Mouse (Mus musculus) kidney, embryonic 15.5 days (tissue): ENCODE measurements at regions not wholly inside any gene's neighbourhood (a gene's known extent, or its start where the extent isn't known, plus 50 kb on each side); places are given as distances from the start of the nearest gene placed in this dataset.

Experiments used
- ATAC-seq: fragments of 200-750 bp; cut with Nextera tagmentation; replicated peaks from 2 replicates; pipeline ENCODE4 v1.8.0; 2017; ENCODE audit warnings: moderate TSS enrichment; ENCODE audit not compliant: low FRiP score
- H3K27ac ChIP-seq: fragments of 300-500 bp; sonication (generic); 2 replicates; pipeline ENCODE4 v1.5.1; 2015; ENCODE audit warnings: mild to moderate bottlenecking, inconsistent platforms
- H3K27me3 ChIP-seq: fragments of 300-500 bp; sonication (generic); 2 replicates; pipeline ENCODE4 v1.6.1; 2015; ENCODE audit warnings: inconsistent platforms
- H3K36me3 ChIP-seq: fragments of 300-500 bp; sonication (generic); 2 replicates; pipeline ENCODE4 v1.6.1; 2015; ENCODE audit warnings: inconsistent platforms
- H3K4me1 ChIP-seq: fragments of 300-500 bp; sonication (generic); 2 replicates; pipeline ENCODE4 v1.6.1; 2015; ENCODE audit warnings: inconsistent platforms
- H3K4me2 ChIP-seq: fragments of 300-500 bp; sonication (generic); 2 replicates; pipeline ENCODE4 v1.6.1; 2015; ENCODE audit warnings: moderate library complexity, mild to moderate bottlenecking, inconsistent platforms
- H3K4me3 ChIP-seq: fragments of 300-500 bp; sonication (generic); replicated peaks from 2 replicates; pipeline ENCODE4 v1.5.1; 2015; ENCODE audit warnings: mild to moderate bottlenecking, inconsistent platforms
- H3K9ac ChIP-seq: fragments of 300-500 bp; sonication (generic); 2 replicates; pipeline ENCODE4 v1.6.1; 2015; ENCODE audit warnings: mild to moderate bottlenecking, inconsistent platforms
- H3K9me3 ChIP-seq: fragments of 300-500 bp; sonication (generic); replicated peaks from 2 replicates; pipeline ENCODE4 v1.6.1; 2016; ENCODE audit warnings: inconsistent platforms
- WGBS: fragments of 180-500 bp; shearing (Covaris S2); methylation state at CpG from one replicate; pipeline ENCODE4 v1.1.7; 2015; ENCODE audit warnings: mixed read lengths; 5-methylcytosine and 5-hydroxymethylcytosine counted together

DNA sequence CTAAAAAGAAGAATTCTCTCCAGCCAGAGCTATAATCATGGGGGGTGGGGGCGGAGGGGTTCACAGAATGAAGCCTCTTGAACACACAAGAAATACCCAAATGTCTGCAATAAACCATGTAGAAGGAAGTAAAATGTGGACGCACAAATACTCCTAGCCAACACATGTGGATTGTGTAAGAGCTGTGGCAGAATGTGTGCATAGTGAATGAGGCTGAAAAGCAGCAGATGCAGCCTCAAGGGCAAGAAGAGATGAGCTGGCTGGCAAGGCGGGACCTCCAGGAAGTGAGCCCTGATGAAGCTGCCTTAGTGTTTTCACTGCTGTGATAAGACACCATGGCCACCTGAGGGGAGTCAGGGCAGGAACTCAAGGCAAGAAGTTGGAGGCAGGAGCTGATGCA, 53.3 kb upstream of the Arhgap28 start:
- 87% methylated on average over 3 of the region's 3 CpGs for WGBS
- ATAC-seq, result no peak

DNA sequence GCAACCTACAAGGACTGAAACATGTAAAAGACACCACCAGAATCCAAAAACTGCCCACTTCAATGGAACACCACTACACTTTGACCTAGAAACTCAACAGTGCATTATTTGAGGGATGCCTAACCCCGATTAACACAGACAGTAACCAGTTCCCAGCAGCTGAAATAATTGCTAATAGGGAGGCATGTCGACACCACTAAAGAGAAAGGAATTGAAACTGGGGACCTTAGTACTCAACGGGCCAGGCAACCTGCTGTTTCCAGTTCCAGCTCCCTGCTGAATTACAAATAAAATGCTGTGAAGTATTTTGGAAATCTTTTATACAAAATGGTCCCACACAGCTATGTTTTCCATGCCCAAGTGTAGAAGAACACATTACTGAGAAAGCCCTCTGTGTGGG, 56.5 kb upstream of the Arhgap28 start:
- no peaks in the 10 kb centered on the region for H3K4me1 ChIP-seq
- 89% methylated on average over 3 of the region's 3 CpGs for WGBS
- no peak for ATAC-seq

More for the DNA sequence above, 53.3 kb upstream of the Arhgap28 start:
- H3K4me1 ChIP-seq, result no peaks in the 10 kb centered on the region
- H3K9ac ChIP-seq, result no peak overlapping the region
- H3K36me3 ChIP-seq, result no peaks in the 10 kb centered on the region
- no peaks in the 10 kb centered on the region for H3K9me3 ChIP-seq
- H3K27me3 ChIP-seq, result no peaks in the 10 kb centered on the region
- H3K27ac ChIP-seq, result no peak overlapping the region
- H3K4me2 ChIP-seq, result no peak overlapping the region
- H3K4me3 ChIP-seq, result no peak overlapping the region

DNA sequence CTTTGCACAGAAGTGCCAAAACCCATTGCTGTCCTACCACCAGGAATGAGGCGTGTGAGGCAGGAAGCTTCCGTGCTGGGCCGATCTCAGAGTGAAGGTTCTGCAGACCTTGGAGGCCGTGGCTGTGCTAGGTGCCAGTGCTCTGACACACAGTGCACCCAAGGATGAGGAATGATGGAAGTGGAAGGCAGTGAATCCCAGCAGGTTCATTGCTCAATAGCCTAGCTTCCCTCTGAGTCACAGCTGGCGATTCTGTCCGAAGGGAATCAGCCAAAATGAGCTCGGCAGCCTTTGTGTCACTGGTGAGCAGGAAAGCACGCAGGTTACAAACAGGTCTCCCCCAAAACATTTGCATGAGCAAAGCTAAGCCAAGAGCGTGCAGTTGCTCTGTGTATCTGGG, 61.8 kb upstream of the Arhgap28 start:
- no peak overlapping the region for H3K4me2 ChIP-seq
- H3K27me3 ChIP-seq, result peaks cover 34% of the 10 kb centered on the region
- H3K27ac ChIP-seq, result no peak overlapping the region
- WGBS, result 87% methylated on average over 9 of the region's 9 CpGs
- no peak overlapping the region for H3K9ac ChIP-seq
- ATAC-seq, result no peak
- no peaks in the 10 kb centered on the region for H3K36me3 ChIP-seq
- H3K4me1 ChIP-seq, result peaks cover 9% of the 10 kb centered on the region; the same call in 1 of the 2 replicates
- H3K9me3 ChIP-seq, result no peaks in the 10 kb centered on the region
- no peak overlapping the region for H3K4me3 ChIP-seq

More for the DNA sequence above, 56.5 kb upstream of the Arhgap28 start:
- Histone ChIP-seq H3K36me3 (no peaks in the 10 kb centered on the region), H3K9me3 (no peaks in the 10 kb centered on the region), H3K4me3 (no peak overlapping the region), H3K9ac (no peak overlapping the region), H3K27me3 (peaks cover 4% of the 10 kb centered on the region; the same call in 1 of the 2 replicates), H3K4me2 (no peak overlapping the region), H3K27ac (no peak overlapping the region)

DNA sequence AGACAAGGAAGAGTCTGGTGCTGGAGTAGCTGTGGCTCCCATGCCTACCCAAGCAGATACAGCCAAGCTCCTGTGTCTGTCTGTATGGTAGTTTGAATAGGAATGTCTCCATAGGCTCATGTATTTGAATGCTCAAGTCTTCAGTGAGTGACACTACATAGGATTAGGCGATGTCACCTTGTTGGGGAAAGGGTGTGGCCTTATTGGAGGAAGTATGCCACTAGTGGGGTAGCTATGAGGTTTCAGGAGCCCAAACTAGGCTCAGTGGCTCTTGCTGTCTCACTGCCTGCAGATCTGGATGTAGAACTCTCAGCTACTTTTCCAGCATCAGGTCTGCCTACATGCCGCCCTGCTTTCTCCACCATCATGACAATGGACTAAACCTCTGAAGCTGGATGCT, 62.3 kb upstream of the Arhgap28 start:
- Histone ChIP-seq H3K9me3 (no peaks in the 10 kb centered on the region), H3K27me3 (peaks cover 36% of the 10 kb centered on the region), H3K36me3 (no peaks in the 10 kb centered on the region), H3K27ac (no peak overlapping the region), H3K4me3 (no peak overlapping the region), H3K4me2 (no peak overlapping the region), H3K9ac (no peak overlapping the region), H3K4me1 (peaks cover 13% of the 10 kb centered on the region; the same call in 1 of the 2 replicates)
- WGBS, result 94% methylated on average over 2 of the region's 2 CpGs
- ATAC-seq, result no peak

DNA sequence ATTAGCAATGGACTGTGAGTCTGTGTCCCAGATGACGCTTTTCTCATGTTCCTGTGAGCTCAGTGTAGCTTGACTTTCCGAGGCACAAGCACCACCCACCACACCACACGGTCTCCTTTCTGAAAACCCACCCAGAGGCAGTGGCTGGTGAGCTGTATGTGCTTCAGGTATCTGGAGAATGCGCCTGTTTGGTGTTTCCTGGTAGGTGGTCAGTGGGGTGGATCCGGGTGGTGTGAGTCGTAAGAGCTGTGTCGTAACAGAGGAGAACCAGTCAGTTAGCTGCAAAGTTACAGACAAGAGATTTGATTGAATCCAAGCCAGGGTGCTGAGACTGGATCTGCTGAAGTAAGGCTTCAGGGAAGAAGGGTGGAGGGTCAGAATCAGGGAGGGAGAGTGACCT, 65.1 kb upstream of the Arhgap28 start:
- Histone ChIP-seq H3K27me3 (peaks cover 45% of the 10 kb centered on the region), H3K36me3 (no peaks in the 10 kb centered on the region), H3K4me1 (peaks cover 24% of the 10 kb centered on the region), H3K4me2 (no peak overlapping the region), H3K27ac (no peak overlapping the region), H3K9ac (no peak overlapping the region), H3K4me3 (no peak overlapping the region), H3K9me3 (no peaks in the 10 kb centered on the region)
- ATAC-seq, result no peak
- 52% methylated on average over 7 of the region's 7 CpGs for WGBS

DNA sequence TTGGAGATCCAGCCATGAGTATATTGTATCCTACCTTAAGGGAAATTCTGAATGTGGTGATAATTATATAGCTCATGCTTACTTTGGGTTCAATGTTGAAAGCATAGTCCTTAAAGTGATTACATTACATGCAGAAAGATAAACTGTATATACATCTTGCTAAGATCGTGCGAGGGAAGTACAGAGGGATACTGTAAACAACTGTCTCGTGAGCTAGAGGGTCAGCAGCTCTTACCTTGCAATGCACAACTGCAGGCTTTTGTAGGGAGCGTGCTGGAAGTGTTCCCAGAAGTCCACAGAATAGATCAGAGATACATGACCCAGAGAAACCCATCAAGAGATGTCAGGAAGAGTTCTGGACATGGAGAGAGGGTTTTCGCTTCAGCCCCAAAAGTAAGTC, 65.6 kb upstream of the Arhgap28 start:
- Histone ChIP-seq H3K4me3 (no peak overlapping the region), H3K4me2 (no peak overlapping the region), H3K27me3 (peaks cover 49% of the 10 kb centered on the region), H3K27ac (no peak overlapping the region), H3K4me1 (peaks cover 24% of the 10 kb centered on the region), H3K36me3 (no peaks in the 10 kb centered on the region), H3K9ac (no peak overlapping the region), H3K9me3 (no peaks in the 10 kb centered on the region)
- 76% methylated on average over 5 of the region's 5 CpGs for WGBS
- no peak for ATAC-seq

DNA sequence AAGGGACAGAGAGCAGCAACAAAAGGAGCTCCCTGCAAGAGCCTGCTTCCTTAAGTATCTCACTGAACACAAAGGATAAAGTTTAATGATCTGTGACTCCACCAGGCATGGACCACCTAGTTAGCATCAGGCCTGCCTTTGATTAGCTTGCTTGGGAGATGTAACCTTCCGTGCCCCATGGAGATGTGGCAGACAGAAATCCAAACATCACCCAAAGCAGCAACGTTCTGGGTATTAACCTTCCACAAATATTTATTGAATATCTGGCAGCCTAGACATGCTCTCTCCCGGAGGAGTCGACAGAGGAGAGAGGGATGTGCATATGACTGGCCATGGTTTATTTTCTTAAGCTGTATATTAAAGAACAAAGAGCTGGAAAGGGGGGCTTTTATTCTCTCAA, 67.6 kb upstream of the Arhgap28 start:
- H3K4me2 ChIP-seq, result no peak overlapping the region
- peaks cover 24% of the 10 kb centered on the region for H3K4me1 ChIP-seq
- H3K9ac ChIP-seq, result no peak overlapping the region
- H3K9me3 ChIP-seq, result no peaks in the 10 kb centered on the region
- ATAC-seq, result peak; percentile 88
- no peak overlapping the region for H3K27ac ChIP-seq
- WGBS, result 4% methylated on average over 4 of the region's 4 CpGs
- H3K27me3 ChIP-seq, result peaks cover 42% of the 10 kb centered on the region
- H3K36me3 ChIP-seq, result no peaks in the 10 kb centered on the region
- H3K4me3 ChIP-seq, result no peak overlapping the region

DNA sequence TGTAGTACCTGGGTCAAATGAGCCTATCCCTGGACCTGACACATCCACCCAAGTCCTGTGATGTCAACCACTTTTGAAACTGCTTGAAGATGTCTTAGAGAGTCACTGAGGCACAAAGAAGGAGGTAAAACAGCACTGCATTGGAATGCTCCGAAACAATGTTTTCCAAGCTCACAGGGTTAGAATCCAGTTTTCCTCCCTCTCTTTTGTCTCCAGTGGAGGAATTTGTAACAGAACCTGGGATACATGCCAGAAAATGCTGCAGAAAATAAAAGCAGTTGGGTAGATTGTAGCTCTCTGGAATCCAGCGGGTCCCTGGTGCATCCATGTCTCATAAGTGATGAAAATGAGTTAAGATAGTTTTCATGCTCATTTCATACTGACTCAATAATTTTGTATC, 71.8 kb upstream of the Arhgap28 start:
- WGBS, result 61% methylated on average over 2 of the region's 2 CpGs
- Histone ChIP-seq H3K36me3 (no peaks in the 10 kb centered on the region), H3K4me1 (peaks cover 15% of the 10 kb centered on the region), H3K27ac (peak overlapping the region; percentile 57; the same call in 1 of the 2 replicates), H3K4me3 (no peak overlapping the region), H3K4me2 (no peak overlapping the region), H3K27me3 (peaks cover 24% of the 10 kb centered on the region), H3K9me3 (no peaks in the 10 kb centered on the region), H3K9ac (no peak overlapping the region)
- ATAC-seq, result no peak

DNA sequence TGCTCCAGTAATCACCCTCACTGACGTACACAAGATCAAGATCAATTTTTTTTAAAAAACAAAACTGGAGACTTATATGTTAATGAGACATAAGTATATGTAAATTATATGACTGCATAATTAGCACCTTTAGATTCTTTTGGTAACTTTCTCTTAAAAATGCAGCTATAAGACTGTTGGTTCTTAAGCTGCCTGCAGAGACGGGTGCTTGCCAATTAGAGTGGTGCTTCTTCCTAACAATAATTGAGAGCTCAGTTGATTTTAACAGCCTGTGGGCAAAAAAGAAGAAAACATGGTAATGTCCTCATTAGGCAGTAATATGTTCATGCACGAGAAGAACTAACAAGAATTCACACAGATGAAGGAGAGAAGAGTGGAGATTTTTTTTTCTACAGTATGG, 74.8 kb upstream of the Arhgap28 start:
- Histone ChIP-seq H3K36me3 (no peaks in the 10 kb centered on the region), H3K9ac (no peak overlapping the region), H3K27me3 (peaks cover 15% of the 10 kb centered on the region), H3K4me1 (no peaks in the 10 kb centered on the region), H3K9me3 (no peaks in the 10 kb centered on the region), H3K4me2 (no peak overlapping the region), H3K4me3 (no peak overlapping the region), H3K27ac (no peak overlapping the region)
- ATAC-seq, result no peak
- 82% methylated on average over 3 of the region's 3 CpGs for WGBS

DNA sequence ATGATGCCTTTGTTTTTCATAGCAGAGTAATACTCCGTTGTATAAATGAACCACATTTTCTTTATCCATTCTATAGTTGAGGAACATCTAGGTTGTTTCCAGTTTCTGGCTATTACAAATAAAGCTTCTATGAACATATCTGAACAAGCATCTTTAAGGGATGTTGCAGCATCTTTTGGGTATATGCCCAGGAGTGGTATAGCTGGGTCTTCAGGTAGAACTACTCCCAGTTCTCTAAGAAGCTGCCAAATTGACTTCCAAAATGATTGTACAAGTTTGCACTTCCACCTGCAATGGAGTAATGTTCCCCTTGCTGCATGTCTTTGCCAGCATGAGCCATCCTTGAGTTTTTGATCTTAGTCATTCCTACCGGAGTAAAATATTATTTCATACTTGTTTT, 80.5 kb upstream of the Arhgap28 start:
- no peak overlapping the region for H3K9ac ChIP-seq
- no peaks in the 10 kb centered on the region for H3K4me1 ChIP-seq
- WGBS, result 97% methylated on average over 2 of the region's 2 CpGs
- no peaks in the 10 kb centered on the region for H3K9me3 ChIP-seq
- no peaks in the 10 kb centered on the region for H3K27me3 ChIP-seq
- no peak overlapping the region for H3K4me2 ChIP-seq
- H3K36me3 ChIP-seq, result no peaks in the 10 kb centered on the region
- H3K4me3 ChIP-seq, result no peak overlapping the region
- no peak for ATAC-seq
- no peak overlapping the region for H3K27ac ChIP-seq

DNA sequence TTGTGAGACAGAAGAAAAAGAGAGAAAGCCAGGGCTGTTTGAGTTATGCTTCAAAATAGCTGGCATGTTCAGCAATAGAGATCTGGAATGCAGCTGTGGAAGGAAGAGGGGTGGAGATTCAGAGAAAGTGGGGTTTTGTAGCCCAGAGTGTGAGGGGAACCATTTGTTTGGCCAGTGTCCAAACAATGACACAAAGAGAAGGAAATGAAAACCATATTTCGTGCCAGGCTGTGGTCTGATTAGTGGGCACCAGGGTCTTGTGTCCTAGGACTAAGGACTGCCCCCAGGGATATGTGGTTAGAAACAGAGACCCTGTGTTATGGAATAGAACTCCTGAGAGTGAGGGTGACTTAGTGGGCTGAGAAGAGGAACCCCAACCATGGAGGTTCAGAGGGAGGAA, 83.2 kb upstream of the Arhgap28 start:
- H3K9me3 ChIP-seq, result no peaks in the 10 kb centered on the region
- 60% methylated on average over 1 of the region's 1 CpGs for WGBS
- H3K27me3 ChIP-seq, result no peaks in the 10 kb centered on the region
- no peaks in the 10 kb centered on the region for H3K36me3 ChIP-seq
- H3K27ac ChIP-seq, result no peak overlapping the region
- no peak for ATAC-seq
- H3K4me1 ChIP-seq, result no peaks in the 10 kb centered on the region
- H3K4me2 ChIP-seq, result no peak overlapping the region
- no peak overlapping the region for H3K9ac ChIP-seq
- no peak overlapping the region for H3K4me3 ChIP-seq

DNA sequence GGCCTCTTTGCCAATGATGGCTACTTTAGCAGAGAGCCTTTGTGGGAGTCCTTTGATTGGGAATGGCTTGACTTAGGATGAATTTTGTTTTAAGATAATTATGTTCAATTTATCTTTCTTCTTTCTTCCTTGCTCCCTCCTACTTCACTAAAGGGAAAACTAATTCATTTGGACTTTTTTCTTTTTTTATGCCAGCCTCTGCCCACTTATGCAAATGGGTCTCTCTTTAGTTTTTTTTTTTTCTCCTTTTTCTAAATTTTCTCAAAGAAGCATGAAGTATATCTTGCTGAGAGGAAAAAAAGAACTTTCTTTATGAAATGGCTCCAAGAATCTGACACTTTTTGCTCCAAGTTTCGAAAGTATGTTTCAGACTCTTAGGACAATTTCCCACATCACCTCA, 85.3 kb upstream of the Arhgap28 start:
- no peak overlapping the region for H3K4me2 ChIP-seq
- H3K4me3 ChIP-seq, result no peak overlapping the region
- H3K9ac ChIP-seq, result no peak overlapping the region
- H3K36me3 ChIP-seq, result no peaks in the 10 kb centered on the region
- no peak for ATAC-seq
- H3K27ac ChIP-seq, result no peak overlapping the region
- 88% methylated on average over 1 of the region's 1 CpGs for WGBS
- no peaks in the 10 kb centered on the region for H3K4me1 ChIP-seq
- H3K27me3 ChIP-seq, result no peaks in the 10 kb centered on the region
- H3K9me3 ChIP-seq, result no peaks in the 10 kb centered on the region

DNA sequence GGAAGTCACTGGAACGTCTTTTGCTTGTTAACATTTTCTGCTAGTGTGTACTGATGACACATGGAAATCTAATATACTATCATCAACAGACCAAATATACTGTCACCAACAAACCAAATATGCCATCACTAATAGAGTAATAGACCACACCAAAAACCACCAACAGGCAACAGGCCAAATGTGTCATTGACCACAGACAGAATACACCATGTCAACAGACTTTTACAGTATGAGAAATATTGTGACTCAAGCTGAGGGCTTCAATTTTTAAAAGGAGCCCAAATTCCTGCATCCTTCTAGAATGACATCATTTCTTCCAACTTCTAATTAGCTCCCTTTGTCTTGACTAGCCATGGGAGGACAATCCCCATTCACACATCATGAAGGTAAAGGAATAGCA, 85.9 kb upstream of the Arhgap28 start:
- no peaks in the 10 kb centered on the region for H3K4me1 ChIP-seq
- WGBS, result 74% methylated on average over 1 of the region's 1 CpGs
- H3K9me3 ChIP-seq, result no peaks in the 10 kb centered on the region
- no peaks in the 10 kb centered on the region for H3K36me3 ChIP-seq
- H3K27ac ChIP-seq, result no peak overlapping the region
- no peak for ATAC-seq
- no peak overlapping the region for H3K9ac ChIP-seq
- no peak overlapping the region for H3K4me3 ChIP-seq
- no peaks in the 10 kb centered on the region for H3K27me3 ChIP-seq
- no peak overlapping the region for H3K4me2 ChIP-seq
